Mouse (Mus musculus): ENCODE measurements at regions not wholly inside any gene's neighbourhood (a gene's known extent, or its start where the extent isn't known, plus 50 kb on each side); places are given as distances from the start of the nearest gene placed in this dataset.
"Not testable (repeated sequence)": the region's sequence is repeated elsewhere in the genome, so short reads cannot be mapped to it uniquely, and the experiment has no call there.

GRCm38 (mm10) chr4:3079901-3080300, 87.2 kb upstream of the Vmn1r2 start:
- ATAC-seq (replicated peaks; ENCODE audit: poor library complexity), result no peak

GRCm38 (mm10) chr4:3080385-3081125, 86.6 kb upstream of the Vmn1r2 start:
- ATAC-seq (replicated peaks; ENCODE audit: poor library complexity), result 0 out of 2 replicates have a peak, but pooled peaks have one; percentile 6

- peak; percentile 4; the same call in 1 of the 2 replicates for ATAC-seq (replicated peaks; ENCODE audit: poor library complexity)
Observed at GRCm38 (mm10) chr4:3081148-3081952, 85.8 kb upstream of the Vmn1r2 start.

GRCm38 (mm10) chr4:3081953-3082950, 84.9 kb upstream of the Vmn1r2 start:
- ATAC-seq (replicated peaks; ENCODE audit: poor library complexity), result peak; percentile 5; the same call in 1 of the 2 replicates

GRCm38 (mm10) chr4:3083161-3084020, 83.7 kb upstream of the Vmn1r2 start:
- peak; percentile 5; the same call in 1 of the 2 replicates for ATAC-seq (replicated peaks; ENCODE audit: poor library complexity)

GRCm38 (mm10) chr4:3084021-3084545, 83.0 kb upstream of the Vmn1r2 start:
- ATAC-seq (replicated peaks; ENCODE audit: poor library complexity), result 0 out of 2 replicates have a peak, but pooled peaks have one; percentile 2

- no peak for ATAC-seq (replicated peaks; ENCODE audit: poor library complexity)
Observed at GRCm38 (mm10) chr4:3085456-3086448, 81.4 kb upstream of the Vmn1r2 start.

- ATAC-seq (replicated peaks; ENCODE audit: poor library complexity), result not testable (repeated sequence)
Observed at GRCm38 (mm10) chr4:3087616-3088015, 79.5 kb upstream of the Vmn1r2 start.

GRCm38 (mm10) chr4:3089567-3090377, 77.3 kb upstream of the Vmn1r2 start:
- ATAC-seq (replicated peaks; ENCODE audit: poor library complexity), result peak; percentile 38; the same call in 1 of the 2 replicates

- peak; percentile 33; the same call in 1 of the 2 replicates for ATAC-seq (replicated peaks; ENCODE audit: poor library complexity)
Observed at GRCm38 (mm10) chr4:3090378-3090735, 76.8 kb upstream of the Vmn1r2 start.

- ATAC-seq (replicated peaks; ENCODE audit: poor library complexity), result 0 out of 2 replicates have a peak, but pooled peaks have one; percentile 4
Observed at GRCm38 (mm10) chr4:3090742-3091141, 76.4 kb upstream of the Vmn1r2 start.

Data from megakaryocyte progenitor cell, adult 5-6 weeks (primary cell).